ENCODE assay signal across 19 mouse cellular contexts in genomic region chr1:151675684-151676083, GRCm38 (mm10).
DNase-seq lines count a peak whose midpoint lies in the region; ATAC-seq and TF ChIP-seq lines count a peak whose summit lies in the region.
"Had no signal": no experiment of that assay in that cellular context is flagged by ENCODE, and none has a peak within 500 bp of the region (broad histone marks: within the 10 kb centered on the region; RNA-seq: fewer than 3 reads in every experiment).

No protein-coding gene starts in this region.

- DNase-seq in heart, adult 8-10 months (ENCODE audit: low spot score) = no peak
- no peak for DNase-seq in lung, postnatal 25 days (ENCODE audit: low spot score)
- DNase-seq in kidney, postnatal 14 days = no peak
- DNase-seq: B cell, adult 2 months; cerebellum, adult 8-10 months; gastrocnemius, adult 2 months; kidney, adult 11 months; lung, postnatal 14 days; thymus, adult 18-20 months; thymus, postnatal 4 days had no signal

- peaks cover 17 to 24% of the 10 kb centered on the region in 2 experiments for H3K4me1 ChIP-seq in heart, embryonic 14.5 days (ENCODE audit: control insufficient read depth in 2 of 2, insufficient read depth in 2 of 2, low read length in 2 of 2)
- peaks cover 15% of the 10 kb centered on the region for H3K4me1 ChIP-seq in lung, embryonic 16.5 days (replicated peaks; ENCODE audit: control insufficient read depth, insufficient read depth, low read length)
- H3K4me1 ChIP-seq in embryonic fibroblast, embryonic 13.5 days (ENCODE audit: control insufficient read depth, insufficient read depth, low read length) = peaks cover 29% of the 10 kb centered on the region

- no peak overlapping the region for H3K4me3 ChIP-seq in heart, embryonic 14.5 days (ENCODE audit: control insufficient read depth in 1 of 2, insufficient read depth in 1 of 2, low read depth in 1 of 2, low read length in 2 of 2)
- H3K4me3 ChIP-seq in lung, embryonic 16.5 days (ENCODE audit: low read length) = no peak overlapping the region
- no peak overlapping the region for H3K4me3 ChIP-seq in embryonic fibroblast, embryonic 13.5 days (ENCODE audit: insufficient read depth, low read length)
- H3K4me3 ChIP-seq: forebrain, embryonic 12.5 days; gastrocnemius, adult 2 months; limb, embryonic 12.5 days; liver, embryonic 12.5 days had no signal

- ATAC-seq in heart, embryonic 14.5 days (ENCODE audit: insufficient number of reproducible peaks, insufficient read depth, low FRiP score, low read depth) = no peak
- ATAC-seq in lung, embryonic 16.5 days (ENCODE audit: low read depth) = peak; percentile 58; the same call in 1 of the 2 replicates
- ATAC-seq in megakaryocyte, adult 5-6 weeks (ENCODE audit: poor library complexity, severe bottlenecking) = no peak
- ATAC-seq: liver, embryonic 12.5 days had no signal

- TF ChIP-seq POLR2A in embryonic fibroblast, embryonic 13.5 days (IDR thresholded peaks at IDR 0.05; ENCODE audit: low read depth, low read length) = no peak

- no peak for TF ChIP-seq CTCF in embryonic fibroblast, embryonic 13.5 days (IDR thresholded peaks at IDR 0.05; ENCODE audit: borderline replicate concordance, insufficient read depth, low read length)

- H3K9ac ChIP-seq in heart, embryonic 14.5 days (ENCODE audit: low read length) = no peak overlapping the region
- H3K9ac ChIP-seq in lung, embryonic 16.5 days (ENCODE audit: low read length) = no peak overlapping the region
- H3K9ac ChIP-seq: forebrain, embryonic 12.5 days; hindbrain, embryonic 14.5 days; limb, embryonic 12.5 days; liver, embryonic 12.5 days had no signal

- no peaks in the 10 kb centered on the region for H3K36me3 ChIP-seq in heart, embryonic 14.5 days (ENCODE audit: control insufficient read depth, insufficient read depth, low read length)
- no peaks in the 10 kb centered on the region for H3K36me3 ChIP-seq in lung, embryonic 16.5 days (ENCODE audit: control insufficient read depth, insufficient read depth, low read length)
- H3K36me3 ChIP-seq: forebrain, embryonic 12.5 days; limb, embryonic 12.5 days; liver, embryonic 12.5 days had no signal

- 78% methylated on average over 5 of the region's 5 CpGs for WGBS in heart, embryonic 14.5 days
- 40% methylated on average over 5 of the region's 5 CpGs for WGBS in lung, embryonic 16.5 days

- H3K27ac ChIP-seq in heart, embryonic 14.5 days (replicated peaks in 1 of 2; ENCODE audit: control insufficient read depth in 1 of 2, insufficient read depth in 1 of 2, low read depth in 2 of 2, low read length in 2 of 2) = peak overlapping the region; percentile 3 to 94; a peak in 2 of 4 replicates
- H3K27ac ChIP-seq in lung, embryonic 16.5 days (ENCODE audit: low read length) = no peak overlapping the region
- H3K27ac ChIP-seq in embryonic fibroblast, embryonic 13.5 days (ENCODE audit: insufficient read depth, low read length) = peak overlapping the region; percentile 21; the same call in 1 of the 2 replicates
- H3K27ac ChIP-seq: forebrain, embryonic 12.5 days; gastrocnemius, adult 2 months; hindbrain, embryonic 14.5 days; kidney, postnatal 0 days; limb, embryonic 12.5 days; liver, embryonic 12.5 days had no signal

- no peaks in the 10 kb centered on the region for H3K27me3 ChIP-seq in heart, embryonic 14.5 days (ENCODE audit: control insufficient read depth, insufficient read depth, low read length)
- H3K27me3 ChIP-seq in lung, embryonic 16.5 days (ENCODE audit: control insufficient read depth, insufficient read depth, low read depth, low read length) = no peaks in the 10 kb centered on the region
- H3K27me3 ChIP-seq: forebrain, embryonic 12.5 days; limb, embryonic 12.5 days; liver, embryonic 12.5 days had no signal

- H3K4me2 ChIP-seq in heart, embryonic 14.5 days (ENCODE audit: low read length) = no peak overlapping the region
- no peak overlapping the region for H3K4me2 ChIP-seq in lung, embryonic 16.5 days (ENCODE audit: low read depth, low read length)
- H3K4me2 ChIP-seq: forebrain, embryonic 12.5 days; hindbrain, embryonic 14.5 days; limb, embryonic 12.5 days; liver, embryonic 12.5 days had no signal

- no peaks in the 10 kb centered on the region for H3K9me3 ChIP-seq in heart, embryonic 14.5 days (ENCODE audit: control insufficient read depth, low read length)
- no peaks in the 10 kb centered on the region for H3K9me3 ChIP-seq in lung, embryonic 16.5 days (ENCODE audit: control insufficient read depth, low read length)
- H3K9me3 ChIP-seq: forebrain, embryonic 12.5 days; limb, embryonic 12.5 days; liver, embryonic 12.5 days had no signal
